Mouse (Mus musculus) liver, postnatal 0 days (tissue): Measurements from ENCODE around the gene Strip1. TPM values are rescaled to one million over a fixed set of nuclear protein-coding genes. Genes with fewer than 3 reads are reported as not detected.

Experiments
- ATAC-seq: fragments of 200-750 bp; cut with Nextera tagmentation; 2 replicates; pipeline ENCODE4 v1.8.0; 2017; ENCODE audit warnings: mild to moderate bottlenecking, moderate library complexity
- DNase-seq: peaks from one replicate; pipeline ENCODE4 v3.0.0-alpha.2; 2016
- H3K27ac ChIP-seq: fragments of 300-500 bp; sonication (generic); 2 replicates; pipeline ENCODE4 v1.5.1; 2014; ENCODE audit warnings: antibody characterized with exemption, moderate library complexity, mild to moderate bottlenecking, low read depth
- H3K27me3 ChIP-seq: fragments of 300-500 bp; sonication (generic); 2 replicates; pipeline ENCODE4 v1.6.1; 2014; ENCODE audit warnings: low read length, control low read depth, mixed read lengths; ENCODE audit not compliant: insufficient read depth
- H3K36me3 ChIP-seq: fragments of 300-500 bp; sonication (generic); replicated peaks from 2 replicates; pipeline ENCODE4 v1.6.1; 2014; ENCODE audit warnings: mild to moderate bottlenecking, control low read depth, low read length, moderate library complexity, mixed read lengths; ENCODE audit not compliant: insufficient read depth
- H3K4me1 ChIP-seq: fragments of 300-500 bp; sonication (generic); 2 replicates; pipeline ENCODE4 v1.6.1; 2014; ENCODE audit warnings: antibody characterized with exemption, mild to moderate bottlenecking, control low read depth; ENCODE audit not compliant: insufficient read depth
- H3K4me2 ChIP-seq: fragments of 300-500 bp; sonication (generic); 2 replicates; pipeline ENCODE4 v1.6.1; 2014; ENCODE audit warnings: low read depth, mild to moderate bottlenecking, low read length, moderate library complexity, mixed read lengths
- H3K4me3 ChIP-seq: fragments of 300-500 bp; sonication (generic); 2 replicates; pipeline ENCODE4 v1.5.1; 2014; ENCODE audit warnings: low read depth, low read length
- H3K9ac ChIP-seq: fragments of 300-500 bp; sonication (generic); replicated peaks from 2 replicates; pipeline ENCODE4 v1.6.1; 2014; ENCODE audit warnings: mild to moderate bottlenecking, moderate library complexity
- H3K9me3 ChIP-seq: fragments of 300-500 bp; sonication (generic); 2 replicates; pipeline ENCODE4 v1.6.1; 2016; ENCODE audit warnings: mild to moderate bottlenecking, control low read depth, low read length, mixed read lengths
- CTCF ChIP-seq: sonication (generic); IDR thresholded peaks from 2 replicates; pipeline ENCODE4 v1.5.1; 2016; ENCODE audit warnings: antibody characterized with exemption, low read depth
- EP300 ChIP-seq: IDR thresholded peaks from 2 replicates; pipeline ENCODE4 v1.6.1; 2016; ENCODE audit warnings: antibody characterized with exemption, low read depth, mild to moderate bottlenecking
- WGBS: fragments of 180-500 bp; shearing (Covaris S2); extraction: QIAGEN DNeasy Blood & Tissue Kit; methylation state at CpG from one replicate; pipeline ENCODE4 v1.1.7; 2014; ENCODE audit not compliant: insufficient replicate concordance; 5-methylcytosine and 5-hydroxymethylcytosine counted together
- polyA plus RNA-seq: library from polyadenylated mRNA; unstranded; fragments of >200 nt; fragmentation: Nextera tagmentation; extraction: Ambion mirVana; gene quantifications from 2 replicates; pipeline ENCODE4 v1.2.1, GENCODE M21; 2015

Gene Strip1
- polyA plus RNA-seq, 1 experiment from 2014 or later = 7.0 TPM

DNA sequence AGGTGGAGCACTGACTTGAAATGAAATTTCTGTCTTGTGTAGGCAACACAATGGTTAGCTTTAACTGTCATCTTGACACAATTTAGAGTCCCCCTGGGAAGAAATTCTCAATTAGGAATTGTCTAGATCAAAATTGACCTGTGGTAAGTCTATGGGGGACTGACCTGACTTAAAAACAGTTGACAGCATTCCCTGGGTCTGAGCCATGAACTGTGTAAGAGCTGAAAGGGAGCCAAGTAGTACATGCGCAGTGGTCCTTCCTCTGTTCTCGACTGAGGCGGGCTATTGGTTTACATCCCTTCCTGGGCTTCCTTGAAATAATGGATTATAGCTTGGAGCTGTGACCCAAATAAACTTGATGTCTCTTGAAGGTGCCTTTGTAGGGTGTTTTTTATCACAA, 15.5 kb upstream of the Strip1 start:
- no peak for TF ChIP-seq CTCF
- TF ChIP-seq EP300 = no peak
- Histone ChIP-seq H3K9me3 (no peaks in the 10 kb centered on the region), H3K9ac (no peak overlapping the region), H3K4me2 (no peak overlapping the region), H3K4me3 (no peak overlapping the region), H3K36me3 (no peaks in the 10 kb centered on the region), H3K27me3 (no peaks in the 10 kb centered on the region), H3K27ac (no peak overlapping the region), H3K4me1 (no peaks in the 10 kb centered on the region)
- ATAC-seq = no peak
- 92% methylated on average over 3 of the region's 3 CpGs for whole genome bisulfite sequencing
- DNase-seq = no peak

GRCm38 (mm10) chr3:107637606-107638172, 6.2 kb upstream of the Strip1 start:
- no peak overlapping the region for H3K4me3 ChIP-seq
- DNase-seq (no peak), ATAC-seq (no peak)
- 0 out of 2 replicates have a peak, but pooled peaks cover 2% of the 10 kb centered on the region for H3K4me1 ChIP-seq
- no peak overlapping the region for H3K4me2 ChIP-seq
- H3K36me3 ChIP-seq = no peaks in the 10 kb centered on the region
- H3K27ac ChIP-seq = no peak overlapping the region
- H3K9me3 ChIP-seq = no peaks in the 10 kb centered on the region
- WGBS = 43% methylated on average over 5 of the region's 5 CpGs
- H3K9ac ChIP-seq = no peak overlapping the region
- H3K27me3 ChIP-seq = no peaks in the 10 kb centered on the region
- TF ChIP-seq CTCF (no peak), EP300 (no peak)

DNA sequence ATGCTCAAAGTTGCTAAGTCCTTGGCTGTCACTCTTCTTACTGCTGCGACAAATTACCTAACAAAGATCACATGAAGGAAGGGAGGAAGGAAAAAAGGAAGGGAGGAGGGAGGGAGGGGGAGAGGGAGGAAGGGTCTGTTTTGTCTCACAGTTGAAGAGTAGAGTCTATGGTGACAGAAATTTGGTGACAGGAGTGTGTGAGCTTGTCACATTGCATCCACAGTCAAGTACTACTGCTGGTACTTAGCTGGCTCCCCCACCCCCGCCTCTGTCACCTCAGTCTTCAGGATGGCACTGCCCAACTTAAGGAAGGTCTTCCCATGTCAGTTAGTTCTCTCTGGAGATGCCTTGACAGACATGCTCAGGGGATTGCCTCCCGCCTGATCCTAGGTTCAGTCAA, 4.7 kb upstream of the Strip1 start:
- ATAC-seq (no peak), DNase-seq (no peak)
- Histone ChIP-seq H3K27me3 (no peaks in the 10 kb centered on the region), H3K9ac (no peak overlapping the region), H3K36me3 (no peaks in the 10 kb centered on the region), H3K27ac (no peak overlapping the region), H3K4me3 (no peak overlapping the region), H3K9me3 (no peaks in the 10 kb centered on the region), H3K4me1 (peaks cover 7% of the 10 kb centered on the region; the same call in 1 of the 2 replicates), H3K4me2 (no peak overlapping the region)
- 54% methylated on average over 3 of the region's 3 CpGs for WGBS
- TF ChIP-seq EP300 = no peak
- no peak for TF ChIP-seq CTCF

DNA sequence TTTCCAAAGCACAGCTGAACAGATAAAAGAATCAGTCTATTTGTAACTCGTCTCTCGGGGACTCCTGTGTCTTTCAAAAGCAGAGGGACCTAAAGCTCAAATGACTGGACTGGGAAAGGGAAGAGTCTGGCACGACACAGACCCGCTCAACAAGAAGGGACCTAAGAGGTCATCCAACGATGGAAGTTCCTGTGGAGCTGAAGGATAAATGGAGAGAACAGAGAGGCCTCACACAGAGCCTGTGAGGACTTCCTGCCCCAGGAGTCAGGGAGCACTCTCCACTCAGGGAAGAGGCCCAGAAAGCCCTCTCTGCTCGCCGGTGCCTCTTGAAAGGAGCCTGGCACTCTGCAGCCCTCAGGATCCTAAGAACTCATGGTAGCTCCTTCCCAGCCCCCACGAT, 4.3 kb upstream of the Strip1 start:
- WGBS = 52% methylated on average over 8 of the region's 8 CpGs
- H3K4me1 ChIP-seq = peaks cover 7% of the 10 kb centered on the region; the same call in 1 of the 2 replicates
- H3K4me2 ChIP-seq = no peak overlapping the region
- H3K9ac ChIP-seq = no peak overlapping the region
- no peaks in the 10 kb centered on the region for H3K36me3 ChIP-seq
- no peak overlapping the region for H3K4me3 ChIP-seq
- DNase-seq (no peak), ATAC-seq (no peak)
- no peak for TF ChIP-seq CTCF
- TF ChIP-seq EP300 = no peak
- no peaks in the 10 kb centered on the region for H3K27me3 ChIP-seq
- H3K9me3 ChIP-seq = no peaks in the 10 kb centered on the region
- H3K27ac ChIP-seq = no peak overlapping the region

DNA sequence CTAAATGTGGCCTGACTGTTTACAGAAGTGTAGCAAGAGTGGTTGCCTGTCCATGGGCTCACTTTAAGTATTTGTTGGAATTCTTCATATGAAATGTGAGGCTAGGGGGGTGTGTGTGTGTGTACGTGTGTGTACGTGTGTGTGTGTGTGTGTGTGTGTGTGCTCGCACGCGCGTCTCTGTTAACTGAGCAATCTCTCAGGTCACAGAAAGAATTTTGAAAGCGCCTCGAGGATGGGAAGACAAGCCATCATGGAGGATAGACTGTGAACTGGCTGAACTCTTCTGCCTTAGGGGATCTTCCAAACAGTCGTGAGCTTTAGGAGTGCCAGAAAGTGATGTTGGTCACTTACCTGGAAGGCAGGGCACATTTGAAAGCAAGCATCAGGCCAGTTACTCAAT, 2.4 kb upstream of the Strip1 start:
- H3K36me3 ChIP-seq = no peaks in the 10 kb centered on the region
- DNase-seq (no peak), ATAC-seq (no peak)
- TF ChIP-seq EP300 (no peak), CTCF (no peak)
- H3K4me3 ChIP-seq = no peak overlapping the region
- no peak overlapping the region for H3K27ac ChIP-seq
- 86% methylated on average over 9 of the region's 9 CpGs for WGBS
- H3K9me3 ChIP-seq = no peaks in the 10 kb centered on the region
- H3K4me2 ChIP-seq = no peak overlapping the region
- no peaks in the 10 kb centered on the region for H3K27me3 ChIP-seq
- H3K9ac ChIP-seq = no peak overlapping the region
- H3K4me1 ChIP-seq = peaks cover 14% of the 10 kb centered on the region

GRCm38 (mm10) chr3:107632786-107633185, 1.3 kb upstream of the Strip1 start:
- Histone ChIP-seq H3K9me3 (no peaks in the 10 kb centered on the region), H3K36me3 (peaks cover 5% of the 10 kb centered on the region; the same call in 1 of the 2 replicates), H3K4me3 (no peak overlapping the region), H3K27me3 (no peaks in the 10 kb centered on the region), H3K4me2 (no peak overlapping the region), H3K4me1 (peaks cover 14% of the 10 kb centered on the region), H3K9ac (no peak overlapping the region), H3K27ac (no peak overlapping the region)
- ATAC-seq = no peak
- no peak for DNase-seq
- WGBS = 93% methylated on average over 4 of the region's 4 CpGs
- TF ChIP-seq EP300 = no peak
- TF ChIP-seq CTCF = no peak
